Mouse (Mus musculus): ENCODE measurements at regions not wholly inside any gene's neighbourhood (a gene's known extent, or its start where the extent isn't known, plus 50 kb on each side); places are given as distances from the start of the nearest gene placed in this dataset.

DNA sequence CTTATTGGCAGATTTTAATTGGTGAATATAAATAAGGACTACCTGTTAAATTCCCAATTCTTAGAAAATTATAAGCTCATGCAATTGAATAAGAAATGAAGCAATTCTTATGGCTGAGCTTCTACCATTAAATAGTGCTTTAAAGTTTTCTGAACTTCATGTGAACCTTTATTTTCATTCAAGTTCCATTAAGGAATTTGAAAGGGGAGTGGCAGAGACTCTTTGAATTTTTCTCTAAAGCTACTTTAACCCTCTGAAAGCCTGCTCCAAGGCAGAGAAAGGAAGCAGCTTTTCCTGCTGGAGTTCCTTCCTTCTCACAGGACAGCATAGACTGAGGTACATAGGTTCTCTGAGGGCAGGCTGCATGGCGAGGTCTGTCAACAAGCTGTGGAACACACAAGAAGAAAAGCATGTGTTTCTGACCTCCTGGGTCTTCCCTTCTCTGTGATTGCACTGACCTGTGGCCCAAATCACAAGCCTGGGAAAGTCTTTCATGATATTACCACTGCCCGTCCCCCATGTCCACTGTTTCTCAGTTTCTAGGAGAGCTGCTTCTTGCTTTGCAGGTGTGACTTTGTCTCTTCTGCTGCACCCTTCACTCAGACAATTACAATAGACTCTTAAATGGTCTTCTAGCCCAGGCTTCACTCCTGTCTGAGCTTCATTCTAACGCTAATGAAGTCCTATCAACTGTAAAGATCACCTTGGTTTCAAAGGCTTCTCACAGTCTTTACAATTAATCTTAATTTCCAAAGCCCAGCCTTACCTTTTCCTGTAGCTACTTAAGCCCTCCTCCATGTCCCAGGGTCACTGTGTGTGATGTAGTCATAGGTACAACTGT, 211.4 kb downstream of the Klf5 start:
- no peak for TF ChIP-seq GATA1 (IDR thresholded peaks at IDR 0.05; ENCODE audit: borderline replicate concordance, low read length)
- TF ChIP-seq FLI1 (IDR thresholded peaks at IDR 0.05; ENCODE audit: low read length) = no peak

Measured in megakaryocyte, embryonic 14.5 days (primary cell).